ENCODE assay signal across 9 mouse cellular contexts in genomic region chr13:95443376-95444233, GRCm38 (mm10). TPM values are rescaled to one million over a fixed set of nuclear protein-coding genes. Genes with fewer than 3 reads are reported as not detected.
DNase-seq lines count a peak whose midpoint lies in the region; ATAC-seq lines count a peak whose summit lies in the region.
"Had no signal": no experiment of that assay in that cellular context is flagged by ENCODE, and none has a peak within 500 bp of the region (broad histone marks: within the 10 kb centered on the region; RNA-seq: fewer than 3 reads in every experiment).

No protein-coding gene starts in this region.

- H3K36me3 ChIP-seq in heart, embryonic 10.5 days: no peaks in the 10 kb centered on the region
- no peaks in the 10 kb centered on the region for H3K36me3 ChIP-seq in forebrain, embryonic 12.5 days (replicated peaks)
- H3K36me3 ChIP-seq in limb, embryonic 12.5 days: no peaks in the 10 kb centered on the region
- no peaks in the 10 kb centered on the region for H3K36me3 ChIP-seq in neural tube, embryonic 14.5 days (ENCODE audit: control insufficient read depth, insufficient read depth, low read length)

- ATAC-seq in forebrain, embryonic 12.5 days (ENCODE audit: low FRiP score): peak; percentile 53
- ATAC-seq in limb, embryonic 12.5 days (ENCODE audit: insufficient number of reproducible peaks, insufficient read depth, low FRiP score, low TSS enrichment, low read depth): no peak
- peak; percentile 87 for ATAC-seq in neural tube, embryonic 14.5 days (ENCODE audit: low read depth)

- intact Hi-C loops in heart, postnatal 36 days (cut with DNase I): no loop called here

- peak overlapping the region; percentile 44 for H3K27ac ChIP-seq in heart, embryonic 10.5 days
- no peak overlapping the region for H3K27ac ChIP-seq in forebrain, embryonic 12.5 days
- H3K27ac ChIP-seq in limb, embryonic 12.5 days: no peak overlapping the region
- no peak overlapping the region for H3K27ac ChIP-seq in neural tube, embryonic 14.5 days (ENCODE audit: low read depth, low read length)

- peak overlapping the region; percentile 61 for H3K4me3 ChIP-seq in heart, embryonic 10.5 days
- H3K4me3 ChIP-seq in forebrain, embryonic 12.5 days (replicated peaks): peak overlapping the region; percentile 48
- peak overlapping the region; percentile 48 for H3K4me3 ChIP-seq in limb, embryonic 12.5 days (replicated peaks)
- peak overlapping the region; percentile 39 for H3K4me3 ChIP-seq in neural tube, embryonic 14.5 days (ENCODE audit: low read depth, low read length)

- DNase-seq in heart, embryonic 10.5 days (ENCODE audit: low spot score): peak; percentile 79
- no peak for DNase-seq in heart, postnatal 36 days
- peak; percentile 68 for DNase-seq in Muller cell, postnatal 12 days (ENCODE audit: inconsistent ontology term)
- DNase-seq in thymus, postnatal 4 days: no peak
- DNase-seq in frontal cortex, postnatal 36 days (ENCODE audit: low spot score in 2 of 2): no peak

- peaks cover 16% of the 10 kb centered on the region for H3K4me1 ChIP-seq in heart, embryonic 10.5 days
- peaks cover 19% of the 10 kb centered on the region; the same call in 1 of the 2 replicates for H3K4me1 ChIP-seq in forebrain, embryonic 12.5 days
- peaks cover 15% of the 10 kb centered on the region for H3K4me1 ChIP-seq in limb, embryonic 12.5 days (replicated peaks)
- H3K4me1 ChIP-seq in neural tube, embryonic 14.5 days (ENCODE audit: control insufficient read depth, insufficient read depth, low read length): 0 out of 2 replicates have a peak, but pooled peaks cover 4% of the 10 kb centered on the region

- H3K27me3 ChIP-seq in heart, embryonic 10.5 days (ENCODE audit: insufficient read depth, poor library complexity, severe bottlenecking): peaks cover 54% of the 10 kb centered on the region
- H3K27me3 ChIP-seq in forebrain, embryonic 12.5 days: peaks cover 38% of the 10 kb centered on the region
- H3K27me3 ChIP-seq in limb, embryonic 12.5 days: peaks cover 40% of the 10 kb centered on the region
- 0 out of 2 replicates have a peak, but pooled peaks cover 15% of the 10 kb centered on the region for H3K27me3 ChIP-seq in neural tube, embryonic 14.5 days (ENCODE audit: control insufficient read depth, insufficient read depth, low read length)

- H3K9ac ChIP-seq in forebrain, embryonic 12.5 days: peak overlapping the region; percentile 56
- H3K9ac ChIP-seq in limb, embryonic 12.5 days (replicated peaks): peak overlapping the region; percentile 35
- peak overlapping the region; percentile 37; the same call in 1 of the 2 replicates for H3K9ac ChIP-seq in neural tube, embryonic 14.5 days (replicated peaks; ENCODE audit: low read depth, low read length)

- peak overlapping the region; percentile 90 for H3K4me2 ChIP-seq in forebrain, embryonic 12.5 days
- H3K4me2 ChIP-seq in limb, embryonic 12.5 days: peak overlapping the region; percentile 94
- H3K4me2 ChIP-seq in neural tube, embryonic 14.5 days (ENCODE audit: low read depth, low read length): peak overlapping the region; percentile 88

- H3K9me3 ChIP-seq in heart, embryonic 10.5 days: no peaks in the 10 kb centered on the region
- H3K9me3 ChIP-seq in forebrain, embryonic 12.5 days: no peaks in the 10 kb centered on the region
- H3K9me3 ChIP-seq in limb, embryonic 12.5 days: no peaks in the 10 kb centered on the region
- no peaks in the 10 kb centered on the region for H3K9me3 ChIP-seq in neural tube, embryonic 14.5 days (ENCODE audit: control insufficient read depth, low read length)

- 1% methylated on average over 44 of the region's 46 CpGs for WGBS in heart, embryonic 10.5 days
- under 1% methylated on average over 46 of the region's 46 CpGs for WGBS in forebrain, embryonic 12.5 days
- WGBS in limb, embryonic 12.5 days: 2% methylated on average over 45 of the region's 46 CpGs
- WGBS in neural tube, embryonic 14.5 days: 3% methylated on average over 46 of the region's 46 CpGs

RNA-seq across cellular contexts. Expression of gene Crhbp, which starts 1.1 kb away (rescaled TPM):
- polyA plus RNA-seq in heart, embryonic 10.5 days (2016; fragmentation: Nextera tagmentation; extraction: Ambion mirVana): 0.69 TPM in 1 of 2 replicates, not detected in the other
- not detected for total RNA-seq in heart, postnatal 36 days (2021)
- polyA plus RNA-seq in forebrain, embryonic 12.5 days (2016; fragmentation: Nextera tagmentation; extraction: Ambion mirVana): 0.41 and 0.65 TPM in 2 replicates
- polyA plus RNA-seq in limb, embryonic 12.5 days (2016; fragmentation: Nextera tagmentation; extraction: Ambion mirVana): 0.69 and 1.1 TPM in 2 replicates
- 6.7 and 8.8 TPM in 2 replicates for polyA plus RNA-seq in neural tube, embryonic 14.5 days (2014; fragmentation: Nextera tagmentation; extraction: Ambion mirVana)
- total RNA-seq: MEL had no signal

RNA-seq across cellular contexts. Expression of gene S100z, which starts 34.9 kb away (rescaled TPM):
- not detected in 2 replicates for polyA plus RNA-seq in heart, embryonic 10.5 days (2016; fragmentation: Nextera tagmentation; extraction: Ambion mirVana)
- not detected for total RNA-seq in heart, postnatal 36 days (2021)
- polyA plus RNA-seq in forebrain, embryonic 12.5 days (2016; fragmentation: Nextera tagmentation; extraction: Ambion mirVana): 1.7 and 5.0 TPM in 2 replicates
- polyA plus RNA-seq in limb, embryonic 12.5 days (2016; fragmentation: Nextera tagmentation; extraction: Ambion mirVana): not detected in 2 replicates
- polyA plus RNA-seq in neural tube, embryonic 14.5 days (2014; fragmentation: Nextera tagmentation; extraction: Ambion mirVana): not detected in 2 replicates
- total RNA-seq: MEL had no signal

Comparison
In these comparisons a context has a peak if more than half of its experiments do, and no peak if none do; other contexts are left out.
1. DNase-seq: peak in heart, embryonic 10.5 days (single experiment) and Muller cell, postnatal 12 days (single experiment); none in heart, postnatal 36 days (0 of 2), thymus, postnatal 4 days (single experiment) and frontal cortex, postnatal 36 days (0 of 2).
2. Peak in every context shown above with its lines, with median percentiles within 50 percentile points of each other: H3K4me3 ChIP-seq, H3K4me2 ChIP-seq and H3K9ac ChIP-seq.